Mouse (Mus musculus) mammary gland, adult 2 months (tissue): ENCODE measurements around the gene Numb. TPM values are rescaled to one million over a fixed set of nuclear protein-coding genes. Genes with fewer than 3 reads are reported as not detected.

Experiments used
- polyA plus RNA-seq: library from polyadenylated mRNA; depleted of rRNA; stranded (reverse); fragments of >200 nt; gene quantifications from 2 replicates; pipeline ENCODE4 v1.2.3, GENCODE M21; 2012; ENCODE audit warnings: low replicate concordance; rRNA removed

The Numb gene
- 58.2 and 70.4 TPM in 2 replicates for polyA plus RNA-seq

DNA sequence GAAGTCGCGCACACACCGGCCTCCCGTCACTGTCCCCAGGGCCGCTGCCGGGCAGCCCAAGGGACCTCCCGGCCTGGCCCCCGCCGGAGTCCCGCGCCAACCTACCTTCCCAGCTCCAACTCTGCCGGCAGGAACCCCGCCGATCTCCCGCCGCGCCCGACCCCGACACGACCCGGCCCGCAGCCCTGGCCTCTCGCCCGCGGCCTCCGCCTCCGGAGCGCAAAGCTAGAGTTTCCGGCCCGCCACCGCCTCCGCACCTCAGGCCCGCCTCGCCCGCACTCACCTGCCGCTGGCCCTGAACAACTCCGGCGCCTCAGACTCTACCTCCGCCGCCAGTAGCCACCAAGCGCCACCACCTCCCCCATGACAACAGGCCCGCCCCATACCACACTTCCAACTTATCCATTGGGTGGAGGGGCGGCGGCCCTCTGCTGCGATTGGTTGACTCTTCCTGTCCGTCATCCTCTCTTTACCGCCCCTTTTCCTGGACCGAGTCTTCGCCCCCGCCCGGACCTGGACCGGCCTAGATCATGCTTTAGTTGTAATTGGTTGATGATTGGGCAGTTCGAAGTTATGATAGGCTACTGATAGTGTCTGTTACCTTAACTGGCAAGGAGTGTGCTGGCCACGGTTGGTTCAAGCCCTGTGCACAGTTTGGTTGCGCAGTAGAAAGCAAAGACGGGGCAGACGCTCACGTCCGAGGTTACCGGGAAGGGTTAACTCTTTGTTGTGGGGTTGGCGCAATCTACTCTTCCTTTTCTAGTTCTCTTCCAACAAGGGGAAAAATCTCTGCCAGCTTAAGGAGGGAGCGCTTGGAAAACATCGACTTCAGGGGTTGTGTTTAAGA is at the start of gene Numb:
Gene Numb (minus strand): TSS at position 400 of the 847 bp plus-strand sequence.

DNA sequence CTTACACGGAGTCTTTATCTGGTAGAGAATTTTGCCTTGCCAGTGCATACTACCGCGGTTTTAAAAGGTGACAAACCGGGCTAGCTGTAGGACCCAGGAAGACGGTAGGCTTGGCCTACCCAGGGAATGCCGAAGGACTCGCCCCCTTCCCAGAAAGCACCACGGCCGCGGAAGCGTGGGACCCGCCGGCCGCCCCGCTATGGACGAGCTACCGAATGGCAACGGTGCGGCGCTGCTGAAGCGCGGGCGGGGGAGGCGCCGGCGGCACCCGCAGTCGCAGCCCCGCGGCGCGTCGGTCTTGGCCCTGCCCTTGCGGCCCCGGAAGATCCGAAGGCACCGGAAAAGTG is 28.7 kb upstream of the Numb start, which contains the start of gene Riox1:
Gene Riox1 (plus strand): TSS at position 116 of the 347 bp plus-strand sequence.

DNA sequence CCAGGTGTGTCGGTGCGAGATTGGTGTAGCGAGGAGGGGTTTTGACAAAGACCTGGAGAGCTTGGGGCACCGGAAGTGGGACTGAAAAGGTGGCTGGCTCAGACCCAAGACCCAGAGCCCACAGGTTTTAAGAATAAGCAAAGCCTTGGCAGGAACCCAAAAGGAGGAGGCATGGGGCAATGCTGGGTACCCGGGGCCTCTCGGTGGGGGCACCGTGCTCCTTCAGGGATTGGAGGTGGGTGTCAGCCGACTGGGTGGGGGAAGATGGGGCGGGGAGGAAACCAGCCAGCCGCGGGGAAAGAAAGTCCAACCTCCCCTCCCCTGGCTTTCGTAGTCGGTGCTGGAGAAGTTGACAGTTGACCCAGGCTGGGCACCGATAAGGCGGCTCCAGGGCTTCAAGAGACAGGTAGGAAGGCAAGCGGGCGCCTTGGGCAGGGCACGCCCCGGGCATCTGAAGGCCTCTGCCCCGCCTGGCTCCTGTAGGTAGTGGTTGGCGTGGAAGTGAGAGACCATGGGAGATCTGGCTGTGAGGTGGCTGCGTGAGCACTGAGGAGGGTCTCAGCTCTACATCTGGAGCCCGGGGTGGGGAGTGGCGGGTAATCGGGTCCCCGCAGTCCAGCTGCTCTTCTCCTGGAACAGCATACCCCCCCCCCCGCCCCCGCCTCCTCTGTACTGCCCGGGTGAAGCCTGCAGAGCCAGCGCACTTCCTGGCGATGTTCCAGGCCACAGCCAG is 158.3 kb downstream of the Numb start, which contains the start of gene Papln:
Gene Papln (plus strand): TSS at position 324 of the 733 bp plus-strand sequence.

Other genes with a start within 250 kb of the Numb start
- 15.6 and 26.4 TPM in 2 replicates for gene Psen1, start 233.8 kb downstream of the Numb start, polyA plus RNA-seq
- gene Papln, start 158.3 kb downstream of the Numb start, polyA plus RNA-seq: 35.9 and 84.8 TPM in 2 replicates
- 7.2 and 25.1 TPM in 2 replicates for gene Riox1, start 28.7 kb upstream of the Numb start, polyA plus RNA-seq
- not detected in 2 replicates for gene Heatr4, start 62.9 kb upstream of the Numb start, polyA plus RNA-seq
- gene Acot2, start 65.9 kb upstream of the Numb start, polyA plus RNA-seq: 14.3 and 32.4 TPM in 2 replicates
- gene Acot1, start 87.6 kb upstream of the Numb start, polyA plus RNA-seq: 11.4 and 23.0 TPM in 2 replicates
- 2.0 and 8.2 TPM in 2 replicates for gene Acot4, start 116.4 kb upstream of the Numb start, polyA plus RNA-seq
- gene Gm49366, start 117.0 kb upstream of the Numb start, polyA plus RNA-seq: 0.43 TPM in 1 of 2 replicates, not detected in the other
- gene Acot3, start 130.2 kb upstream of the Numb start, polyA plus RNA-seq: not detected in 2 replicates
- gene Acot5, start 147.4 kb upstream of the Numb start, polyA plus RNA-seq: 0.08 TPM in 1 of 2 replicates, not detected in the other
- gene Acot6, start 178.7 kb upstream of the Numb start, polyA plus RNA-seq: 4.1 and 4.4 TPM in 2 replicates
- gene Dnal1, start 192.4 kb upstream of the Numb start, polyA plus RNA-seq: 2.0 and 3.9 TPM in 2 replicates
- gene Pnma1, start 226.6 kb upstream of the Numb start, polyA plus RNA-seq: 0.14 and 0.23 TPM in 2 replicates